Mouse (Mus musculus): ENCODE results near the gene Sdk2. TPM values are rescaled to one million over a fixed set of nuclear protein-coding genes. Genes with fewer than 3 reads are reported as not detected.

Sdk2 gene
- total and polyA plus RNA-seq, 3 experiments: 1.2 to 4.8 (median 1.3) TPM

GRCm38 (mm10) chr11:114003195-114003594, 63.7 kb downstream of the Sdk2 start:
- no peak for DNase-seq (ENCODE audit: extremely low read depth)
- dilution Hi-C loops (cut with MboI; ENCODE audit: extremely low pct_ligation_motif_present, extremely low pct_unique_long_range_greater_than_20kb, low sequenced_read_pairs): no loop called here
- Histone ChIP-seq H3K27me3 (replicated peaks) (peaks cover 67% of the 10 kb centered on the region), H3K4me3 (replicated peaks in 1 of 3; ENCODE audit: low read depth in 2 of 3, low read length in 2 of 3, poor library complexity in 1 of 3) (no peak overlapping the region), H3K79me2 (replicated peaks; ENCODE audit: control insufficient read depth, extremely low read depth, insufficient read depth, poor library complexity, severe bottlenecking) (no peaks in the 10 kb centered on the region), H3K36me3 (replicated peaks in 1 of 2; ENCODE audit: control insufficient read depth in 1 of 2, insufficient read depth in 1 of 2, low read length in 1 of 2) (no peaks in the 10 kb centered on the region), H3K4me1 (ENCODE audit: control insufficient read depth in 1 of 2, insufficient read depth in 2 of 2) (no peaks in the 10 kb centered on the region), H3K27ac (ENCODE audit: insufficient read depth, low read depth) (no peak overlapping the region), H3K9ac (ENCODE audit: insufficient read depth, low read depth) (no peak overlapping the region), H3K4me2 (ENCODE audit: insufficient read depth, low read depth, poor library complexity, severe bottlenecking) (no peak overlapping the region), H3K9me3 (replicated peaks; ENCODE audit: low read length) (no peaks in the 10 kb centered on the region)
- TF ChIP-seq SIN3A (IDR thresholded peaks at IDR 0.05; ENCODE audit: low read length) (no peak), USF2 (conservative IDR thresholded peaks at IDR 0.05; ENCODE audit: low read depth, low read length) (no peak), ETS1 (conservative IDR thresholded peaks at IDR 0.05; ENCODE audit: low read depth, low read length) (no peak), TBP (conservative IDR thresholded peaks at IDR 0.05; ENCODE audit: low read depth, low read length) (no peak), BHLHE40 (IDR thresholded peaks at IDR 0.05; ENCODE audit: low read depth, low read length) (no peak), JUND (conservative IDR thresholded peaks at IDR 0.05; ENCODE audit: low read depth, low read length) (no peak), RCOR1 (conservative IDR thresholded peaks at IDR 0.05; ENCODE audit: low read depth, low read length) (no peak), ZMIZ1 (IDR thresholded peaks at IDR 0.05; ENCODE audit: low read depth, low read length) (no peak), MAZ (IDR thresholded peaks at IDR 0.05; ENCODE audit: low read depth, low read length) (no peak), CTCF (conservative IDR thresholded peaks at IDR 0.05 in 1 of 2, IDR thresholded peaks at IDR 0.05 in 1 of 2; ENCODE audit: low read depth in 2 of 2, low read length in 2 of 2) (no peak), POLR2A (IDR thresholded peaks at IDR 0.05; ENCODE audit: low read depth, low read length) (no peak), TCF12 (IDR thresholded peaks at IDR 0.05; ENCODE audit: low read depth, low read length) (no peak), PAX5 (IDR thresholded peaks at IDR 0.05; ENCODE audit: low read length) (no peak), RAD21 (IDR thresholded peaks at IDR 0.05; ENCODE audit: low read depth, low read length) (no peak), EP300 (IDR thresholded peaks at IDR 0.05; ENCODE audit: low read length) (no peak), KAT2A (IDR thresholded peaks at IDR 0.05; ENCODE audit: insufficient replicate concordance, low read length) (no peak), MEF2A (IDR thresholded peaks at IDR 0.05; ENCODE audit: borderline replicate concordance, low read depth, low read length) (no peak)
- in situ Hi-C loops (cut with MboI; ENCODE audit: low pct_ligation_motif_present, low pct_unique_long_range_greater_than_20kb, low sequenced_read_pairs): no loop called here

GRCm38 (mm10) chr11:114000051-114000450, 66.8 kb downstream of the Sdk2 start:
- TF ChIP-seq PAX5 (IDR thresholded peaks at IDR 0.05; ENCODE audit: low read length): no peak
- TF ChIP-seq MAX (IDR thresholded peaks at IDR 0.05; ENCODE audit: low read length): no peak
- no peak for TF ChIP-seq MXI1 (IDR thresholded peaks at IDR 0.05; ENCODE audit: low read depth, low read length)
- DNase-seq (ENCODE audit: extremely low read depth): no peak

More at GRCm38 (mm10) chr11:114000051-114000450, 66.8 kb downstream of the Sdk2 start:
- Histone ChIP-seq H3K79me2 (replicated peaks; ENCODE audit: control insufficient read depth, extremely low read depth, insufficient read depth, poor library complexity, severe bottlenecking) (no peaks in the 10 kb centered on the region), H3K4me1 (ENCODE audit: control insufficient read depth in 1 of 2, insufficient read depth in 2 of 2) (no peaks in the 10 kb centered on the region), H3K36me3 (replicated peaks in 1 of 2; ENCODE audit: control insufficient read depth in 1 of 2, insufficient read depth in 1 of 2, low read length in 1 of 2) (no peaks in the 10 kb centered on the region), H3K4me3 (replicated peaks in 1 of 3; ENCODE audit: low read depth in 2 of 3, low read length in 2 of 3, poor library complexity in 1 of 3) (no peak overlapping the region), H3K27ac (ENCODE audit: insufficient read depth, low read depth) (no peak overlapping the region), H3K27me3 (replicated peaks) (peaks cover 72% of the 10 kb centered on the region), H3K4me2 (ENCODE audit: insufficient read depth, low read depth, poor library complexity, severe bottlenecking) (no peak overlapping the region), H3K9ac (ENCODE audit: insufficient read depth, low read depth) (no peak overlapping the region), H3K9me3 (replicated peaks; ENCODE audit: low read length) (no peaks in the 10 kb centered on the region)
- in situ Hi-C loops (cut with MboI; ENCODE audit: low pct_ligation_motif_present, low pct_unique_long_range_greater_than_20kb, low sequenced_read_pairs): no loop called here
- dilution Hi-C loops (cut with MboI; ENCODE audit: extremely low pct_ligation_motif_present, extremely low pct_unique_long_range_greater_than_20kb, low sequenced_read_pairs): no loop called here

Measured in CH12.LX (cell line).